9 mouse cellular contexts compared by ENCODE assay signal in the genomic region with DNA sequence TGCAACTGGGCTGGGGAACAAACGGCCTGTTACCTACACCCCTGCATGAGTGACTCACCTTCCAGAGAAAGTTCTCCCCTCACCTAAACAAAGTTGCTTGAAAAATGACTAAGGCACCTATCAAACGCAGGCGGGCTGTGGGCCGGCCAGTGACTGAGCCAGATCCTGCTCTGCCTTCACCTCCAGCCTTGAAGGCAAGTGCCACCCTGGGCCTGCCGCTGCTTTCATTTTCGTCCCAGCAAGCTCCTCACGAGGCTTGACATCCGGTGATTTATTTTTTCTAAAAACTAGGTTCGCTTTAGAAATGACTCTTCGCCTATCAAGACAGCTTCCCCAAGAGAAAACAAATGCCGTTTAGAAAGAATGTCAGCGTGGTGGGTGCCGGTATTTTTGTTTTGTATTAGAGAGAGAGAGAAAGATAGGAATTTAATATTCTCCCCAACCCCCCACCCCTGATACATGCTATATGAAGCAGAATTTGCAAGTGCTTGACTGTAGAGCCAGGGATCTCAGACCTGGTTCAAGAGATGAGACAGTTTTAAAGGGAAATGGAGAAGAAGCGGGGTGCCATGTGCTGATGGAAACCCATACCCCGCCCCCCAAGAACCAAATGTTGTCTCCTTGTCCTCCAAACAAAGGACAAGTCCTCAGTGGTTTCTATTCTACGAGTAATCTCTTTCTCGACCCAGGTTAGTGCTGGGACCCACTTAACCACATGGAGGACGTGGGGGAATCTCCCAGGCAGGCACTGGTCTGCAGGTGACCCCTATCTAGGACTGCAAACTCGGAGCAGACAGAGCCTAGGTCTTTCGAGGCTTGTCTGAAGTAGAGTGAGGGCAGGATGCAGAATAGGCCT. TPM values are rescaled to one million over a fixed set of nuclear protein-coding genes. Genes with fewer than 3 reads are reported as not detected.
DNase-seq lines count a peak whose midpoint lies in the region; ATAC-seq and TF ChIP-seq lines count a peak whose summit lies in the region.
"Had no signal": no experiment of that assay in that cellular context is flagged by ENCODE, and none has a peak within 500 bp of the region (broad histone marks: within the 10 kb centered on the region; RNA-seq: fewer than 3 reads in every experiment).

No protein-coding gene starts in this region.

- H3K27ac ChIP-seq in hindbrain, embryonic 14.5 days: no peak overlapping the region
- no peak overlapping the region for H3K27ac ChIP-seq in lung, embryonic 14.5 days (ENCODE audit: low read depth)

- DNase-seq in CD4-positive, CD25-positive, alpha-beta regulatory T cell, adult 2 months (ENCODE audit: low read depth, low spot score): peak; percentile 86
- DNase-seq in T-cell, adult 2 months (ENCODE audit: low spot score): peak; percentile 85
- no peak for DNase-seq in hindbrain, embryonic 14.5 days (ENCODE audit: low spot score)
- peak; percentile 34 for DNase-seq in lung, embryonic 14.5 days
- peak; percentile 36 to 70 for DNase-seq in spleen, postnatal 10 days (ENCODE audit: low spot score in 2 of 2)
- no peak for DNase-seq in cerebellum, adult 18-20 months
- DNase-seq in layer of hippocampus, postnatal 10 days (ENCODE audit: low spot score in 2 of 2): no peak
- DNase-seq in retina, embryonic 14.5 days (ENCODE audit: low spot score): no peak

- H3K36me3 ChIP-seq in hindbrain, embryonic 14.5 days (replicated peaks; ENCODE audit: control insufficient read depth, insufficient read depth): no peaks in the 10 kb centered on the region
- H3K36me3 ChIP-seq in lung, embryonic 14.5 days (ENCODE audit: insufficient read depth): no peaks in the 10 kb centered on the region

- peak overlapping the region; percentile 23; the same call in 1 of the 2 replicates for H3K4me2 ChIP-seq in hindbrain, embryonic 14.5 days (replicated peaks)
- H3K4me2 ChIP-seq in lung, embryonic 14.5 days: peak overlapping the region; percentile 13; the same call in 1 of the 2 replicates

- no peaks in the 10 kb centered on the region for H3K27me3 ChIP-seq in hindbrain, embryonic 14.5 days (ENCODE audit: control insufficient read depth, insufficient read depth, low read length)
- H3K27me3 ChIP-seq in lung, embryonic 14.5 days (ENCODE audit: insufficient read depth, low read length): no peaks in the 10 kb centered on the region

- ATAC-seq in hindbrain, embryonic 14.5 days (ENCODE audit: low FRiP score): no peak
- no peak for ATAC-seq in lung, embryonic 14.5 days (ENCODE audit: insufficient read depth)

- no peak for TF ChIP-seq CTCF in lung, embryonic 14.5 days (IDR thresholded peaks at IDR 0.05; ENCODE audit: low read depth)

- H3K9ac ChIP-seq in hindbrain, embryonic 14.5 days: peak overlapping the region; percentile 31; the same call in 1 of the 2 replicates
- no peak overlapping the region for H3K9ac ChIP-seq in lung, embryonic 14.5 days

- WGBS in hindbrain, embryonic 14.5 days: 67% methylated on average over 20 of the region's 20 CpGs
- WGBS in lung, embryonic 14.5 days: 50% methylated on average over 20 of the region's 20 CpGs

- no peaks in the 10 kb centered on the region for H3K9me3 ChIP-seq in hindbrain, embryonic 14.5 days (ENCODE audit: control insufficient read depth, low read length)
- no peaks in the 10 kb centered on the region for H3K9me3 ChIP-seq in lung, embryonic 14.5 days (ENCODE audit: low read depth, low read length)

- peaks cover 51% of the 10 kb centered on the region for H3K4me1 ChIP-seq in hindbrain, embryonic 14.5 days (replicated peaks; ENCODE audit: control insufficient read depth, insufficient read depth, low read length)
- peaks cover 11% of the 10 kb centered on the region; the same call in 1 of the 2 replicates for H3K4me1 ChIP-seq in lung, embryonic 14.5 days (ENCODE audit: insufficient read depth)

- no peak overlapping the region for H3K4me3 ChIP-seq in hindbrain, embryonic 14.5 days (replicated peaks; ENCODE audit: low read length)
- no peak overlapping the region for H3K4me3 ChIP-seq in lung, embryonic 14.5 days (ENCODE audit: low read depth, low read length)

RNA-seq across cellular contexts. Expression of gene Map3k14, which starts 4.6 kb away (rescaled TPM):
- 2.9 and 4.0 TPM in 2 replicates for polyA plus RNA-seq in hindbrain, embryonic 14.5 days (2014; fragmentation: Nextera tagmentation; extraction: Ambion mirVana)
- polyA plus RNA-seq in lung, embryonic 14.5 days (2014; fragmentation: Nextera tagmentation; extraction: Ambion mirVana): 3.1 and 3.9 TPM in 2 replicates
- total RNA-seq in layer of hippocampus, postnatal 10 days (2021): 1 to 10 TPM; 3.7 to 3.8 TPM

RNA-seq across cellular contexts. Expression of gene Spata32, which starts 44.4 kb away (rescaled TPM):
- polyA plus RNA-seq in hindbrain, embryonic 14.5 days (2014; fragmentation: Nextera tagmentation; extraction: Ambion mirVana): 0.29 and 0.31 TPM in 2 replicates
- polyA plus RNA-seq in lung, embryonic 14.5 days (2014; fragmentation: Nextera tagmentation; extraction: Ambion mirVana): not detected in 2 replicates
- total RNA-seq in layer of hippocampus, postnatal 10 days (2021): 1 to 10 TPM; 1.3 to 1.4 TPM
- polyA plus RNA-seq: embryonic facial prominence, embryonic 11.5 days had no signal

RNA-seq across cellular contexts. Expression of gene 1700023F06Rik, which starts 54.3 kb away (rescaled TPM):
- polyA plus RNA-seq in hindbrain, embryonic 14.5 days (2014; fragmentation: Nextera tagmentation; extraction: Ambion mirVana): 1.9 TPM in 2 replicates
- 0.89 and 1.2 TPM in 2 replicates for polyA plus RNA-seq in lung, embryonic 14.5 days (2014; fragmentation: Nextera tagmentation; extraction: Ambion mirVana)
- 1 to 10 TPM; 1.8 TPM for total RNA-seq in layer of hippocampus, postnatal 10 days (2021)

Comparison
In these comparisons a context has a peak if more than half of its experiments do, and no peak if none do; other contexts are left out.
1. DNase-seq: peak in CD4-positive, CD25-positive, alpha-beta regulatory T cell, adult 2 months (single experiment), T-cell, adult 2 months (single experiment), lung, embryonic 14.5 days (single experiment) and spleen, postnatal 10 days (2 of 2); none in hindbrain, embryonic 14.5 days (single experiment), cerebellum, adult 18-20 months (0 of 2), layer of hippocampus, postnatal 10 days (0 of 2) and retina, embryonic 14.5 days (single experiment).